Mouse (Mus musculus) left cerebral cortex, adult 2 months (tissue): ENCODE data around the gene Abhd16b. TPM values are rescaled to one million over a fixed set of nuclear protein-coding genes. Genes with fewer than 3 reads are reported as not detected.

Source experiments
- DNase-seq, 2 experiments: peaks; one replicate each; pipeline ENCODE4 v3.0.0; 2021 to 2022; ENCODE audit warnings: low spot score in 2 of 2, mixed read lengths in 1 of 2; ENCODE audit errors: extremely low spot score in 1 of 2
- H3K27ac ChIP-seq: fragments of 200-600 bp; 2 replicates; pipeline ENCODE4 v1.8.1; 2022
- H3K4me3 ChIP-seq: fragments of 200-600 bp; 2 replicates; pipeline ENCODE4 v1.8.1; 2022
- CTCF ChIP-seq: fragments of 200-600 bp; IDR thresholded peaks from 2 replicates; pipeline ENCODE4 v1.8.1; 2022; ENCODE audit warnings: antibody characterized with exemption, mild to moderate bottlenecking, moderate library complexity
- intact Hi-C: fragments of 180-260 bp; cut with DNase I; formaldehyde crosslinking; loops from one replicate; pipeline ENCODE4 v1.15.1; 2025
- total RNA-seq, 2 experiments: library from RNA; stranded (reverse); gene quantifications; 2 replicates each; pipeline ENCODE4 v1.2.3; 2021

Abhd16b gene
- total RNA-seq, 2 experiments from 2014 or later: not detected

DNA sequence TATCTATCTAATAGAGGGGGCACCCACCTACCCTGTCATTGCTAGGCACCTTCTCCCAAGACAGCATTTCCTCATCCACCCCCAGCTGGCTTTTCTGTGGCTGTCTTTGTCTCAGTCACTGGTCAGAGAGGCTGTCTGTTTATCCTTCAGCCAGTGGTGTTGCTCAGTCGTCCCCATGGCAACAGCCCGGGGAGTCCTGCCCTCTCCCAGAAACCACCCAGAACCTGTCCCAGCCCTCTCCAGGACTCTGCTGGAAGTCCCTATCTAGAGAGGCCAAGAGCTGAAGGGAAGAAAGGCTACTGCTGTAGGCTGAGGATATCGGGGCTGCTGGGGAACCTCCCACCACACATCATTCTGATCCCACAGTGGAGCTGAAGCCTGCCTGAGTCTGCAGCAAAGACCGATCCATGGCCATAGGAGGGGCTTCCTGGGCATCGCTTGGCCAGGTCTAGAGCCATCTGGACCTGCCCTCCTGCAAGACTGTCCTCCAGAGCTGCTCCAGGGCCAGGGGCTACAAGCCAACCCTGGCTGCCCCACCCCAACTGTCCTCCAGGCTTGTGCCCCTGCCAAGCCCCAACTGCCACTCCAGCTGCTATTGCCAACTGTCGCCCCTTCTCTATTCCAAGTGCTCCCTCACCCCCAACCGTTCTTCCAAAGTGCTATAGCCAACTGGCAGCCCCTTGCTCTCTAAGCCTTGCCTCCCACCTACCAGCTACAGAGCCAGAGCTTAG, 29.8 kb upstream of the Abhd16b start:
- intact Hi-C loops: no loop called here
- TF ChIP-seq CTCF: no peak
- H3K27ac ChIP-seq: no peak overlapping the region

DNA sequence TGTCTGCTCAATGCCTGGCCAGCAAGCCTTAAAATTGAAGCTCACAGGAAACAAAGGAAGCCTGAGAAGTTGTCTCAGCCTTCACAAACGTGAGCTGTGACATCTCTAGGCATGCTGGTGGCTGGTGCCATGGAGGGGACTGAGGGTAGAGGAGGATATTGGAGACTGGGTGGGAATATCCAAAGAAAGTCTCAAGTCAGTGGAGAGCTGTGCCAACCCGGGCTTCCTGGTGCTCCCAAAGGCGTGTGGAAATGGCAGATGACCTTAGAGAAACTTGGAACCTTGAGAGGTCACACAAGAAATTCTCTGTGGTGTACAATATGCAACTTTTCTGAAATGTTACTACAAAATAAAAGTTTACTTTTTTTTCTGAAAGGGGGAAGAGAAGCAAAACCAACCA, 27.6 kb upstream of the Abhd16b start:
- Histone ChIP-seq H3K4me3 (no peak overlapping the region), H3K27ac (no peak overlapping the region)
- DNase-seq: no peak
- intact Hi-C loops: no loop called here
- no peak for TF ChIP-seq CTCF

More for the DNA sequence above, 29.8 kb upstream of the Abhd16b start:
- peak; percentile 30 to 33 for DNase-seq
- no peak overlapping the region for H3K4me3 ChIP-seq

DNA sequence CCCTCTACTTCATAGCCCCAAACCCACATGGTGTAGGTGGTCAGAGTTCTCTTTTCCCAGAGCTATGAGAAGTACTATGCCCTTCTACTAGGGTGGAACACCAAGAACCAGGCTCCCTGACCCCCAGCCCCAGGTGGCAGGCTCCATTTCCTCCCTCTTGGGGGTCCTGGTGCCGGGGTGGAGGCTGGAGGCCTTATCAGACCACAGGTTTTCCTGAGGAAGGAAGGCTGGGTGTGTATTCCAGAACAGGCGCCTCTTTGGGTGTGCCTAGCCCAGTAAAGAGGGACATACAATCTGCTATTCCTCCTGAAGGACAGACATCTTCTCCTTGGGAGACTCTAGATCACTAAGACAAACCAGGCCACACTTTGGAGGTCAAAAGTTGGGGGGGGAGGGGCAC, 22.7 kb upstream of the Abhd16b start:
- Histone ChIP-seq H3K4me3 (no peak overlapping the region), H3K27ac (peak overlapping the region; percentile 76; the same call in 1 of the 2 replicates)
- intact Hi-C loops: no loop called here
- DNase-seq: no peak
- TF ChIP-seq CTCF: no peak

DNA sequence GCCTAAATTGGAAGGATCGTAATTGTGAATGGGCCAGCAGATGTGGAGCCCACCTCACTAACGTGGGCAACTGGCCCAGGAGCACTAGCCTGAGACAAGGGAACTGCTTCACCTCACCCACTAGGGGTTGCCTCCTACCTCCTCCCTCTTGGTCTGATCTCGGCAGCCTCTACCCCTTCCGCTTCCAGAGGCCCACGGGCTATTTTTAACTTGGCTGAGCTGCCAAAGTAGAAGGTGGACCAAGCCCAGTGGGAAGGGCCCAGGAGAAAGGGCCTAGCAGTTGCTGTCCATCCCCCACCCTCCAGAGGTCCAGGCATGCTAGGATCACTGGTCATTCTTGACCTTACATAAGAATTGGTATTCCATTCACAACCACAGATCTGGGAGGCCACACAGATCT, 21.8 kb upstream of the Abhd16b start:
- no peak for DNase-seq
- no peak overlapping the region for H3K4me3 ChIP-seq
- H3K27ac ChIP-seq: peak overlapping the region; percentile 76
- no peak; the same call in 1 of the 2 replicates for TF ChIP-seq CTCF
- intact Hi-C loops: no loop called here

DNA sequence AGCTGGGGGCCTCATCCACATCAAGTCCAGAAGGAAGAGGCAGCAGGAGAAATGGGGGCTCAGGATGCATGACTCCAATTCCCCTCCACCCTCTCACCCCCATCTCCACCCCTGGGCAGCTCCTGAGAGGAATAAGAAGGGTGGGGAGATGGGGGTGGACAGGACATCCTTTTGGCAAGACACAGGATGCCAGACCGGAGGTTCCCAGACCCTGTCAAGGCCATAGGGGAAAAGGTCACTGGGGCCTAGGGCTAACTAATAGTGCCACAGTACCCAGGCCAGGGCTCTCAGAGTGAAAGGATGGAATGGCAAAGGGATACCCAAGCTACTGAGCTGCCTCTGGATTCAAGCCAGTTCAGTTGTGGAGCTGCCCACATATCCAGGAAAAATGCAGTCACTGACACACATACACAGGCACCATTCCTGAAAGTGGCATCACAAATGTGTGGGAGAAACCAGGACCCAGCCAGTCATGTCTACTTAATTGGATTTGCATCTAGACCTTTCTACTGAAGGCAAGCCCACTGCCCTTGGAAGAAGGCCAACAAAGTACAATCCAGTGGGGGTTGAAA, 20.7 kb upstream of the Abhd16b start:
- intact Hi-C loops: no loop called here
- DNase-seq: no peak
- Histone ChIP-seq H3K27ac (peak overlapping the region; percentile 17; the same call in 1 of the 2 replicates), H3K4me3 (no peak overlapping the region)
- TF ChIP-seq CTCF: no peak

DNA sequence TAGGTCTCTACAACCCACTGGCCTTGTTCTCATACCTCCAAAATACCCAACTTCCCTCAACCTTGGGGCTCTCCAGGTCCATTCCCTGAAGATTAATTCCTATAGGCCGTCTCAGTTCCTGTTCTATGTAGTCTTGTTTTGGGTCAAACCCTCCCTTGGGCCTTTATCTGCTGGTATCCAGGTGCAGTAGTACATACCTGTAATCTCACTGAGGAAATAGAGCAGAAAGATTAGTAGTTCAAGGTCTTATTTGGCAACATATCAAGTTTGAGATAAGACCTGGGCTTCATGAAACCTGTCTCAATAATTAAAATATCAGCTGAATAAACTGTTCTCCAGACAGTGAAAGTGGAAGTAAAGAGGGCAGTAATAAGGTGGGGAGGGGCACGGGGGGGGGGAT, 9.9 kb upstream of the Abhd16b start:
- Histone ChIP-seq H3K4me3 (no peak overlapping the region), H3K27ac (no peak overlapping the region)
- intact Hi-C loops: no loop called here
- no peak for DNase-seq
- no peak for TF ChIP-seq CTCF

DNA sequence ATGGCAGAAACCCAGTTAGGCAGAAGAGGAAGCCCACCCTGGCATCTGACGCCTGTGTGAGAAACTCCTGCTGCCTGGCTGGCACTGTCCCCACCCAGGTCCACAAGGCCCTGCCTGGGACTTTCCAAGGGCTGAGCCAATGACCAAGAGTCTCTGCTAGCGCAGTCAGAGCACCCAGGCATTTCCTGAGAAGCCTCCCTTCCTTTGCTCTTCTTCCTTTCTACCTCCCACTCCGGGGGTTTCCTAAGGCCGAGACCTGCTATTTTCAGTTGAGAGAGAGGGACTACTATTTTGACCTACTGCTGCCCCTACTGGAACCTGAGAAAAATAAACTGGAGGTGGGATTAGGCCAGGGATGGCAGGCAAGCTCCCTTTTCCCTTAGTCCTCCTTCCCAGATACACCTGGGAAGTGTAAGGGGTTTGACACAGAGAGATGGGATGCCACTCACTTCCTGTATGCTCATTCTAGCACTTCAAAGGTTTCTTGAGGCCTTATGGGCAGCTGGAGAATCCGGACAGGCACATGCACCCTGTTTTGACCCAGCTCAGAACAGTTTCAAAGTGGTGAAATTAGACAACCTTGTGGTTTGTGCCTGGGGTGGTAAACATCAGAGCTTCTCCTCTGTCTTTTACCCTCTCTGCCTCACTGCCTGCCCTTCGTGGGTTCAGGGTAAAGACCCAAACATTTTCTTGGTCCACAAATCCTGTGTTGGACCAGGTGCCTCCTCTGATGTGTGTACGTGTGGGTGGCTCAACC, 9.3 kb upstream of the Abhd16b start:
- no peak overlapping the region for H3K27ac ChIP-seq
- intact Hi-C loops: no loop called here
- no peak for DNase-seq
- H3K4me3 ChIP-seq: no peak overlapping the region
- peak; percentile 27 for TF ChIP-seq CTCF

DNA sequence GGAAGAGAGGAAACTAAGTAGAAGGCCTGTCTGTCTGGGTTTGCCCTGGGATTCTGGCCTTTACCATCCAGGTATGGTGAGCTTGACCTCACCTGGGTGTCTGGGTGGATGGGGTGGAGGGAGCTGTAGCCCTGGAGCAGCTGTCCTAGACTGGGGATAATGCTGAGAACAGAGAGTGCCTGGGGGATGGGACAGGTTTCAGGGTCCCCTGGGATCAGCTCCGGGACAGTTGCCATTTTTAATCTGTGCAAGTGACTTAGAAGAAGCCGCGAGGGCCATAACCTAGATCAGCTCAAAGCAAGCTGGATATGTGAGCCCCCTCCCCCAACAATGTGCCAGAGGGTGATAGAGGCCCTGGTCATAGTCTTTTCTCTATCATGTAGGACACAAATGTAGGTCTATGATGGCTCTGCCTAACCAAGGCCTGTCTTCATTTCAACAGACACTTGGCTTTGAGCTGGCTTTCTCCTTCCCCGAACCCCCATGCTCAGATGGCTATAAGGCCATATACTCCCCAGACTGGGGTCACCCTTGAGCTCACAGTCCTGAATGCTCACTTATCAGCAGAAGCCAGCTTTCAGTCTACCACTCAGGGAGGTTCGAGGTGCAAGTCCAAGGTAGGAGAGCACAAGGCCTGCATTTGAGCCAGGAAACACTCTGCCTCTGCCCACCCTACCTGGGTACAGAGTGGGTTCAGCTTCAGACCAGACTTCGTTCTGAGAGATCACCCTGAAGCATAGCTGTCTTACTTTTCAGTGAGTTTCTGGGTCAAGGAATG, 8.4 kb upstream of the Abhd16b start:
- no peak for TF ChIP-seq CTCF
- Histone ChIP-seq H3K27ac (no peak overlapping the region), H3K4me3 (no peak overlapping the region)
- DNase-seq: no peak
- intact Hi-C loops: no loop called here

DNA sequence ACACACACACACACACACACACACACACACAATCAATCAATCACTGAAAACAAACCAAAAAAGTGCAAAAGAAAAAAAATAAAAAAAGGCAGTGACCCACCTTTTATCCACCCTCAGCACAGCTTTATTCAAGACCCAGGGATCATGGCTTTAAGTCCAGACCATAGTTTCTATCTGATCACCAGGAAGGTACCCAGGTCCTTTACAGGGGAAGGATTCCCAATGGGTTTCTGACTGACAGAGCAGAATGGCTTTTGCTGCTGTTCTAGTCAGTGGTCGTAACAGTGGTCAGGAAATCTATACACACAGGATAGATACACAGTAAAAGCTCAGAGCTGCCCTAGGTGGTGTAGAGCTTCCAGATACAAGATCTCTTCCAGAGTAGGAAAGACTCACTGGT, 7.3 kb upstream of the Abhd16b start:
- DNase-seq: no peak
- no peak for TF ChIP-seq CTCF
- H3K4me3 ChIP-seq: no peak overlapping the region
- no peak overlapping the region for H3K27ac ChIP-seq
- intact Hi-C loops: no loop called here

DNA sequence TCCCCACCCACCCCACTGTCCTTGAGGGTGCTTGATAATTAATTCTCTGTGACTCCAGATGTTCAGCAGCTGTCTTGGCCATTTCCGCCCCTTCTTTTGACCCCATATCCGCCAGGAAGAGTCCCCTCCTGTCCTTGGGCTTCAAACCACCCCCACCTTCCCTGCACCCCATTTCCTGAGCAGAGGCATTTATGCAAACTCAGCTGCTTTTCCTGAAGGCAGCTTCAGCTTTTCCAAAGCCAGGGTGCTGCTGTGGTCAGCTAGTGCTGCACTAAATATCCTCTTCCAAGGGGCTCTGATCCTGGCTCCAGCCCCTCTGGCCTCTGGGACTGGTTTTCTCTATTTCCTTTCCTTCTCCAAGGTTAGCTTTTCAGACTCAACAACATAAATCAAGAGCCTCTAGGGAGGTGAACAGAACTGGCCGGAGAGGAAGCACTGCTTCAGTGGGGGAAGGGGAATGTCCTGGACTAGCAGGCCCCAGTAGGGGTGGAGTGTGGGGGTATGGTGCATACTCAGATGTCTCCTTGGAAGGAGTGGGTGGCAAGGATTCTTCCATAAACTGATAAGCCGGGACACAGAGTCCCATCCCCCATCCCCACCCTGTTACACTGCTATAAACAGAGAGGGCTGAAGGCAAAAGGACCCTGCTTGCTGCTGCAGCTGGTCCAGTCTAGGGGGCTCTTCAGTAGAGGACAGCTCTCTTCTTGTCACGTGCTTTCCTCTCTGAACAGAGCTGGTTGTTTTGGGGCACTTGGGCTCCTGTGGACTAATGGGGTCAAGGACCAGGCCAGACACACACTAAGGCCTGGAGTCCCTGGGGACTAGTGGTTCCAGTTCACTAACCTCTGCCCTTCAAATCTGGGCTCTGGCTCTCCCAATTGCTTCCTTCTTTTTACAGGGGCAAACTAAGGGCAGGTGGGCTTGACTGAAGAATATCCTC, 5.4 kb upstream of the Abhd16b start:
- Histone ChIP-seq H3K4me3 (no peak overlapping the region), H3K27ac (no peak overlapping the region)
- intact Hi-C loops: no loop called here
- no peak for DNase-seq
- no peak for TF ChIP-seq CTCF
